Mouse (Mus musculus) gastrocnemius, adult 8-10 months (tissue): ENCODE measurements around the gene Uso1. TPM values are rescaled to one million over a fixed set of nuclear protein-coding genes. Genes with fewer than 3 reads are reported as not detected.

Source experiments
- DNase-seq, 2 experiments: peaks; one replicate each; pipeline ENCODE4 v3.0.0; 2022; ENCODE audit warnings: low spot score in 2 of 2
- total RNA-seq, 4 experiments: library from RNA; stranded (reverse); gene quantifications; 2 replicates each; pipeline ENCODE4 v1.2.4; 2022

Gene Uso1
- 10 to 100 TPM; 68.9 to 76.0 (median 74.1) TPM for total RNA-seq

DNA sequence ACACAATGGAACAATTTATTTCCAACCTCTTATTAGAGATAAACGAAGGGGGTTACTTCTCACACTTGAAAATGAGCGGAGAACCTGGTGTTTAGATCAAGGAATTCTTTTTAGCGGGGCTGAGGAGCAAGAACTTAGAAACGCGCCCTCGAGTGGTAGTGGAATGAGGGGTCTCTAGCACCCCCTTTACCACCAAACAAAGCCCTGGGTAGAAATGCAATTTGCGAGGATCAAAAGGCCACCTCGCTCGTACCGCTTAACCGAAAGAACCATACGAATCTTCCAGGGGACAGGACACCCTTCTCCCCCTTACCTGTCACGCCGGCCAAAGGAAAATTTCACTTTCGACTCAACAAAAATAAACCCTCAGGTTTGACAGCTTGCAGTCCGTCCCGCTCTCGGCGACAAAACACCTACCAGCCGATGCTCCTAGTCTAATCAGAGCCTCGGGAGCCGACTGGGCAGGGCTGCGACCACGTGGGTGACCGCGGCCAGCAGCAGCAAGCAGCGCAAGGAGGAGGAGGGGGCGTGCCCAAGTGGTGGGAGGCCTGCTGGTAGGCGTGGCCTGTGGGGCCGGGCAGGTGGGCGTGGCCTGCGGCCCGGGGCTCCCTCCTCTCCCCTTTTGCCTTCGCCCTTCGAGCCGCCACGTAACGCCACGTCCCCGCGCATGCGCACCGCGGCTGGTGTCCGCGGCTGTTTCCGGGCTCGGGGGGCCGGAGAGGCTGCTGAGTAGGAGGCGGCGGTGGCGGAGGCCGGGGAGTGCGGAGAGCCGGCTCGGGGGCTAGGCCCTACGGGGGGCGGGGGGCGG, at the start of gene Uso1:
Gene Uso1, plus strand, starts transcription at position 700 of the 808 bp plus-strand sequence.
- DNase-seq = peak; percentile 99

GRCm38 (mm10) chr5:92093263-92094061, 44.3 kb upstream of the Uso1 start:
- DNase-seq = no peak

GRCm38 (mm10) chr5:92094062-92094415, 43.7 kb upstream of the Uso1 start:
- no peak for DNase-seq

DNA sequence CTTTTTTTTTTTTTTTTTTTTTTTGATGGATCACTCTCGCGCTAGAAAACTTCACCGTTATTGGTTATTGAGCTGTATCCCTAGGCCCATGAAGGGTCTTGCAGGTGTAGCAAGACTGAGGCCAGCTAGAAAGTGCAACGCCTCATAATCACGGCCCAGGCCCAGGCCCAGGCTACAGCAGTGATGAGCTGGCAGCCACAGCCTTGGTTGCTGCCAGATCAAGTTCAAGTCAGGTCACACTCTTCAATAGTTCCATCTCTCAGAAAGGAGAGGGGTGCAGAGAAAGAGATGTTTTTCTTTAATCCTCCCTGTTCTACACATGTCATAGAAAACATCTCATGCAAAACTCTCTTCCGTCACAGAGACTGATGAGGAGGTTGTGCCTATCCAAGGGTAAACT, 41.0 kb upstream of the Uso1 start:
- DNase-seq = peak in 1 of 2 experiments; percentile 30

DNA sequence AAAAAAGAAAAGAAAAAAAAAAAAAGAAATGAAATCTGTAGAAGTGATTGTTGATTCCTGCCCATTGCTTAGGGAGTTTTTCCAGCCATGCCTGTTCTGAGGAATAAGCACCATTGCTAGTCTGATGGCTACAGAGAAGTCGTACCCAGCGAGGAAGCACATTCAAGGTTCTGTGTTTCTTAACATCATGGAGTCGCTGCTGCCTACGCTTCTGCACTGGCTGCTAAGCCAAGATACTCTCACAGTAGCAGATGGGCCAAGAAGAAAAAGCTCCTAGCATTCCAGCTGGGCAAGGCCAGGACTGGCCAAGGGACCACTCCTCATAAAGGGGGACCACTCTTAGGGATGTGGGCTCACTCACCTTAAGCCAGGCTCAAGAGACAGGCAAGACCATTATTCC, 40.0 kb upstream of the Uso1 start:
- DNase-seq = no peak

DNA sequence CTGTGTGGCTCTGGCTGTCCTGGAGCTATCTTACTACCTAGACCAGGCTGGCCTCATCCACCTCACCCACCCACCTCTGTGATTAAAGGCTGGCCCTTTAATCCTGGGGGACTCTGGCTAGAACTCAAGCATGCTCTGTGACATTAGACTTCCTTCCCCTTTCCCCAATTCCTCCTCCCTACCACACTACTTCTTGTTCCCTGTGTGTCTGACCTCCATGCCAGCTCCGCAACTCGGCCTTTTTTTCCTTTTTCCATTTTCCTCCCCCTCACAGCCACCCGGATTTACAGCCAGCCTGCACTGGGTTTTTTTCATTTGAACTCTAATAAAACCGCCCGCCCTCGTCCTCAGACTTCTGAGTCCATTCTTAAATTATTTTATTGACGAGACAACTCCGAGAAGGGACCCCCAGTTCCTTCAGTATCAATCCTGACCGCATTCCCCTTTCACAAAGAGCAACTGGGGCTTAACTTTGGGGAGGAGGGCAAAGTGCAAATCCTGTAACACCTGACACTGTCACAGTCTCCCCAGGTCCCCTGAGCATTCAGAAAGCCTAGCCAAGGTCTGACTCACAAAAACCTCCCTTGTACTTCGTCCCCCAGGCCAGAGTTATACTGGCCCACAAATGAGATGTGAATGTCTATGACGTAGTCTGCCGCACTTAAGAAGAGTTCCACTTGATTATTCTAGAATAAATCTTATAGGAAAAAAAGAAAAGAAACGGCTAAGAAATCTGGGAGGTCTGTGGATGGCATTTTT, 39.2 kb upstream of the Uso1 start:
- no peak for DNase-seq

GRCm38 (mm10) chr5:92101601-92102000, 36.1 kb upstream of the Uso1 start:
- no peak for DNase-seq

GRCm38 (mm10) chr5:92103062-92103461, 34.7 kb upstream of the Uso1 start:
- no peak for DNase-seq

DNA sequence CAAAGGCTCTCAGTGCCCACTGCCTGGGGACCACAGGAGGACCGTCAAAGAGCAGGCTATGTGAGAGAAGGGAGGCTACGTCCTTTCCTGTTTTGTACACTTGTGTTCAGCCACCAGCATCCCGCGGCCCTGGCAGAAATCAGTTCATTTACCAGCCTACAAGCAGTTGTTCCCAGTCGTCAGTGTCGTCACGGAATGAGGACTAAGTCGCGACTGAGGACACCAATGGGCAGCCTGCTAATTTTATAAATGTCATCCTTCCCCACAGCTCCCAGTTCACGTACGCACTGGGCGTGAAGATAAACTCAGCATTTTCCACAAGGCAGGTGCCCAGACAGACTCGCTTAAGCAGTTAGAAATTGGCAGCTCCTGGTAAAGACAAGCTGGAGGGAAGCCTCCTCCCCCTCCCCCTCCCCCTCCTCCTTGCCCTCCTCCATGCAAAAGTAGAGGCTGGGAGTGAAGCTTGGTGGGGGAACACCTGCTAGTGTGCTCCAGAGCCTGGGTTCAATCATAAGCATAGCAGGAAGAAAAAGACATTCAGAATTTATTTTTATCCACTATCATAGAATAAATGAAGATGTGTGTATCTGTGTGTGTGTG, 33.8 kb upstream of the Uso1 start:
- DNase-seq = no peak

- DNase-seq = no peak
Measured at GRCm38 (mm10) chr5:92106327-92107125, 31.2 kb upstream of the Uso1 start.

DNA sequence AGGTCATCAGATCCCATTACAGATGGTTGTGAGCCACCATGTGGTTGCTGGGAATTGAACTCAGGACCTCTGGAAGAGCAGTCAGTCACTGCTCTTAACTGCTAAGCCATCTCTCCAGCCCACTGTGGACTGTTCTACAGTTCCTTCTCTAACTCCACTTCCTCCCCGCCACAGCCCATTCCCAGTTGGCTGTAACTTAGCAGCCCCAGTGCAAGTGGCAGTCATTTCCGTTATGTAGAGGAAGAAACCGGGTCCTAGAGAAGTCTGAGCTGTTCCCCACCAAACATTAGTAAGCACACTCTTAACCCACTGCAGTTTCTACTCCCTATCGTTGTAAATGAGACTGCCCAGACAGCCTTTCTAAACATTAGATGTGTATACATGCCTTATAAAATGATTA, 30.5 kb upstream of the Uso1 start:
- no peak for DNase-seq

- DNase-seq = peak in 1 of 2 experiments; percentile 28
Measured at GRCm38 (mm10) chr5:92110818-92111355, 26.9 kb upstream of the Uso1 start.

GRCm38 (mm10) chr5:92112175-92112574, 25.6 kb upstream of the Uso1 start:
- no peak for DNase-seq

GRCm38 (mm10) chr5:92112585-92112984, 25.2 kb upstream of the Uso1 start:
- no peak for DNase-seq

- no peak for DNase-seq
Measured at GRCm38 (mm10) chr5:92113484-92113883, 24.3 kb upstream of the Uso1 start.

- no peak for DNase-seq
Measured at GRCm38 (mm10) chr5:92114223-92114622, 23.5 kb upstream of the Uso1 start.

- no peak for DNase-seq
Measured at GRCm38 (mm10) chr5:92114939-92115338, 22.8 kb upstream of the Uso1 start.

- peak; percentile 69 to 72 for DNase-seq
Measured at GRCm38 (mm10) chr5:92117823-92118403, 19.8 kb upstream of the Uso1 start.

DNA sequence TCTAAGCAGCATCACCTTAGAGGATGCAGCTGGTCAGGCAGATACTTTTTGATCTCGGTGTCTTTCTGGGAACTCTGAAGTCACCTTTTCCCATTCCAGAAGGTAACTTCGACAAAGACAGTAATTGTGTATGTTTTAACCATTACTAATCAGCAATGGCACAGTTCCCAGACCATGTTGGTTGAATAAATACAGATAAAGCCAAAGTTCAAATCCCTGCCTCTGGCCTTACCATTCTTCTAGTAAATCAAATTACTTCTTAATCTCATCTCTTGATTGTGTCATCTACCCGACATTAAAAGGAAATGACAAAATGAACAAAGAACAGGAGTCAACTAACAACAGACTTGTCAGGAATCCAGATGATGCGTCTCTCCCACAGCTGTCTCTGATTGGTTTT, 16.1 kb upstream of the Uso1 start:
- DNase-seq = no peak

DNA sequence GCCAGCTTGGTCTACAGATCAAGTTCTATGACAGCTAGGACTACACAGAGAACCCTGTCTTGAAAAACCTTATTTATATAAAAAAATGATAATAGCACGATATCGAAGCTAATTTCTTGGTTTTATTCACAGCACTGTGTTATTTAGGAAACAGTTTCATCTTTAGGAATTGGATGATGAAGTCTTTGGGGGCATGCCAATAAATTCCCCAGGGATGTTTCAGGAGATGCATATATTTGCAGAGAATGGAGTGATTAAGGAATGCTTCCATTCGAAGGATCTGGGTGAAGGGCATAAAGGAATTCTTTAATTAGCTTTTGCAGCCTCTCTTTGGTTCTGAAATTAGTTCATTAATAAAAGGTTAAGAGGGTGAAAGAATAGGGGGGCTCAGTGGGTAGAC, 12.3 kb upstream of the Uso1 start:
- no peak for DNase-seq
